Mouse (Mus musculus): Measurements from ENCODE around the gene Rilp. TPM values are rescaled to one million over a fixed set of nuclear protein-coding genes. Genes with fewer than 3 reads are reported as not detected.

Gene Rilp
- polyA plus RNA-seq, 1 experiment from 2014 or later, result 1.0 TPM

DNA sequence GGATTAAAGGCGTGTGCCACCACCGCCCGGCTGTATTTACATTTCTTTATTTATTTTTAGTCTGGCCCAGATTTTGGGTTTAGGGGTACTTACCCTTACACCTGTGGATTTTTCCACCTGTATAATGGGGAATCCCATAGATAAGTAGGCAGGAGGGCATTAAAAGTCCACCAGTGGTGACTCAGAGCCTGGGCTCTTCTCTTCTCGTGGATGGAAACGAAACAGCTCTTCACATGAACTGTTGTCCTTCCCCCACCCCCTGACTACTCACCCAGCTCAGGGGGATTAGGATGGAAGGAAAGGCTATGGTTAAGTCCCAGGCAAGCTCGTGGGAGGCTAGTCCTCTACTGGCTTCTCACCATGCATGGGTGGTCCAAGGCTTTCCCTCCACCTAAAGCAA, 45.5 kb upstream of the Rilp start:
- DNase-seq, result no peak
- 83% methylated on average over 6 of the region's 6 CpGs for WGBS
- peaks cover 24% of the 10 kb centered on the region for H3K4me1 ChIP-seq (ENCODE audit: control insufficient read depth, insufficient read depth, low read length)
- no peak overlapping the region for H3K27ac ChIP-seq (replicated peaks; ENCODE audit: low read depth, low read length)
- ATAC-seq (ENCODE audit: low FRiP score, low TSS enrichment), result no peak
- no peak overlapping the region for H3K9ac ChIP-seq (replicated peaks; ENCODE audit: low read length)
- no peak overlapping the region for H3K4me3 ChIP-seq (replicated peaks; ENCODE audit: low read depth, low read length)
- H3K27me3 ChIP-seq (ENCODE audit: control insufficient read depth, insufficient read depth, low read length), result no peaks in the 10 kb centered on the region
- no peak overlapping the region for H3K4me2 ChIP-seq (ENCODE audit: low read length)
- peaks cover 13% of the 10 kb centered on the region for H3K36me3 ChIP-seq (ENCODE audit: control insufficient read depth, insufficient read depth, low read length)
- H3K9me3 ChIP-seq (ENCODE audit: control insufficient read depth, low read length), result no peaks in the 10 kb centered on the region

GRCm38 (mm10) chr11:75465051-75465450, 44.8 kb upstream of the Rilp start:
- Histone ChIP-seq H3K9ac (replicated peaks; ENCODE audit: low read length) (no peak overlapping the region), H3K27ac (replicated peaks; ENCODE audit: low read depth, low read length) (no peak overlapping the region), H3K27me3 (ENCODE audit: control insufficient read depth, insufficient read depth, low read length) (no peaks in the 10 kb centered on the region), H3K4me2 (ENCODE audit: low read length) (no peak overlapping the region), H3K4me3 (replicated peaks; ENCODE audit: low read depth, low read length) (no peak overlapping the region), H3K36me3 (ENCODE audit: control insufficient read depth, insufficient read depth, low read length) (peaks cover 13% of the 10 kb centered on the region), H3K4me1 (ENCODE audit: control insufficient read depth, insufficient read depth, low read length) (peaks cover 20% of the 10 kb centered on the region), H3K9me3 (ENCODE audit: control insufficient read depth, low read length) (no peaks in the 10 kb centered on the region)
- 83% methylated on average over 6 of the region's 6 CpGs for WGBS
- no peak for DNase-seq
- no peak for ATAC-seq (ENCODE audit: low FRiP score, low TSS enrichment)

DNA sequence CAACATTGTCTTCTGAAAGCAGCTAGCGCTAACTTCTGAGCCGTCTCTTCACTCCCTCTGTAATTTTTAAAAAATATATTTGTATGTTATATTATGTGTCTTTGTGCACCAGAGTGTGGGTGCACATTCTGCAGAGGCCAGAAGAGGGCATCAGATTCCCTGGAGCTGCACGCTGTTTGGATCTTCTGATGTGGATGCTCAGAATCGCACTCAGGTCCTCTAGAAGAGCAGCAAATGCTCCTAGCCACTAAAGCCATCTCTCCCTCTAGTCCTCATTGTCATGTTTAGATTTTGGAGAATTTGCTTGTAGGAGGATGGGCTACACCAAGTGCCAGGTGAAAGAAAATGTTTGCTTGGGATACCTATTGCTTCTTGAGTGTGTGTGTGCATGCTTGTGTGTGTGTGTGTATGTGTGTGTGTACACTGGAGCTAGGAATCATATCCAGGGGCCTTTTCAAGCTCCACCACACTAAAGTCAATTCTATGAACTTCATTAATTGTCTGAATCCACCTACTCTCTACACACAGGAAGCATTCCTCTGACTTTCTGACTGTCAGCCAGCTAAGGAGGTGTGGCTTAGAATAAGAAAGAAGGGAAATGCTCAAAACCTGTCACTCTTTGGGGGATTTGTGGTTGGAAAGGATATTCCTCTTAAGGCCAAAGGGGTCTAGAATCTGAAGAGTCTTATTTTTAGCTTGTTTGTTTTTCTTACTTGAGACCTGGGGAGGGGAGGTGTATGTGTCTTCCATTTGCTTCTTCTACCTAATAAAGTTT, 43.0 kb upstream of the Rilp start:
- no peaks in the 10 kb centered on the region for H3K9me3 ChIP-seq (ENCODE audit: control insufficient read depth, low read length)
- no peak overlapping the region for H3K27ac ChIP-seq (replicated peaks; ENCODE audit: low read depth, low read length)
- no peak overlapping the region for H3K9ac ChIP-seq (replicated peaks; ENCODE audit: low read length)
- peaks cover 16% of the 10 kb centered on the region for H3K4me1 ChIP-seq (ENCODE audit: control insufficient read depth, insufficient read depth, low read length)
- ATAC-seq (ENCODE audit: low FRiP score, low TSS enrichment) (no peak), DNase-seq (no peak)
- WGBS, result 98% methylated on average over 4 of the region's 4 CpGs
- no peaks in the 10 kb centered on the region for H3K27me3 ChIP-seq (ENCODE audit: control insufficient read depth, insufficient read depth, low read length)
- H3K4me3 ChIP-seq (replicated peaks; ENCODE audit: low read depth, low read length), result no peak overlapping the region
- no peak overlapping the region for H3K4me2 ChIP-seq (ENCODE audit: low read length)
- H3K36me3 ChIP-seq (ENCODE audit: control insufficient read depth, insufficient read depth, low read length), result peaks cover 13% of the 10 kb centered on the region

DNA sequence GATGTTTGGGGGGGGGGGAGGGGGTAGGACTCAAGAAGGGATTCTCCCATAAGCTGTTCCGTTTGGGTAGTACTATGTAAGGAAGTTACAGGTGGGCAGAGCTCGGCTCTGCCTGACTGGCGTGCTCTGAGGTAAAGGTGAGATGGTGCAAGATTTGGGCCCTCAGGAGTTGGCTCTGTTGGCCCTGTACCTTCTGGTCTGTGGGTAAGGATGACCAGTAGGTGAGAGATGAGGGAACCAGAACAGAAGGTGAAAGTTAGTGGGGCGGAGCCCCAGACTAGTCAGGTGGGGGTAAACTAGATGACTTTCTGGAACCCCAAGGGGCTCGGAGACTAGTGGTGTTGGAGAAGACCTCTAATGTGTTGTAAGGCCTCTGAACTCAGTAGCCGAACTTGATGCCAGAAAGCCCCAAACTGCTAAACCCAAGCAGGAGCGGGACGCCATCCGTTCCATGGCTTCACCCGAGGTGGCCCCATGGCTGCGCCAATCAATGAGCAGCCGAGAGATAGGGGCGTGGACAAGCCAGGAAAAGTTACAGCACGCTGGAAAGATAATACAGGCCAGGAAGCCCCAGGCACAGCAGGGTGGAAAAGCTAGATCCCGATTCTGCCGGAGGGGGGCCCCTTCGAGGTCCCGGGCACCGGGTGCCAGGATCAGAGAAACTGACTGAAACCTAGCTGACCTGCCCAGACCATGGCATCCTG, 42.2 kb upstream of the Rilp start:
- WGBS, result 17% methylated on average over 19 of the region's 19 CpGs
- ATAC-seq (ENCODE audit: low FRiP score, low TSS enrichment) (no peak), DNase-seq (peak; percentile 20)
- Histone ChIP-seq H3K27ac (replicated peaks; ENCODE audit: low read depth, low read length) (no peak overlapping the region), H3K36me3 (ENCODE audit: control insufficient read depth, insufficient read depth, low read length) (peaks cover 13% of the 10 kb centered on the region), H3K4me3 (replicated peaks; ENCODE audit: low read depth, low read length) (peak overlapping the region; percentile 21), H3K27me3 (ENCODE audit: control insufficient read depth, insufficient read depth, low read length) (no peaks in the 10 kb centered on the region), H3K9me3 (ENCODE audit: control insufficient read depth, low read length) (no peaks in the 10 kb centered on the region), H3K4me2 (ENCODE audit: low read length) (peak overlapping the region; percentile 48), H3K9ac (replicated peaks; ENCODE audit: low read length) (no peak overlapping the region), H3K4me1 (ENCODE audit: control insufficient read depth, insufficient read depth, low read length) (peaks cover 9% of the 10 kb centered on the region; the same call in 1 of the 2 replicates)

DNA sequence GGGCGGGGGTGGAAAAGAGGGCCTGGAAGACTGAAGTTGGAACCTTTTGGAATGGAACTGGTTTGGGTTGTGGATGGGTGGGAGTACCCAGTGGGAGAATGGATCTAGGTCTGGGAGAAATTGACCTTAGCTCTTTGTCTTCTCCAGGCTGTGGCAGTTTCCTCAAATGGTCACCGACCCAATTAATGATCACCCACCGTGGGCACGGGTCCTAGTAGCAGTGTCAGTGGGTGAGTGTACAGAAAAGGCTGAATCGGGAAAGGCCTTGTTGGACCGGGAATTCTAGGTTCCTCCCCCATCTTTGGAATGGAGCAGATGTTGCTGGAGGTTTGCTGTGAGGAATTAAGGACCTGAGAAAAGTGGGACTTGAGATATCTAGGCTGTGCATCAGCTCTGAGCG, 41.5 kb upstream of the Rilp start:
- Histone ChIP-seq H3K4me2 (ENCODE audit: low read length) (peak overlapping the region; percentile 48), H3K36me3 (ENCODE audit: control insufficient read depth, insufficient read depth, low read length) (peaks cover 13% of the 10 kb centered on the region), H3K4me1 (ENCODE audit: control insufficient read depth, insufficient read depth, low read length) (0 out of 2 replicates have a peak, but pooled peaks cover 3% of the 10 kb centered on the region), H3K4me3 (replicated peaks; ENCODE audit: low read depth, low read length) (no peak overlapping the region; the same call in 1 of the 2 replicates), H3K9ac (replicated peaks; ENCODE audit: low read length) (no peak overlapping the region), H3K27ac (replicated peaks; ENCODE audit: low read depth, low read length) (no peak overlapping the region), H3K9me3 (ENCODE audit: control insufficient read depth, low read length) (no peaks in the 10 kb centered on the region), H3K27me3 (ENCODE audit: control insufficient read depth, insufficient read depth, low read length) (no peaks in the 10 kb centered on the region)
- DNase-seq (no peak), ATAC-seq (ENCODE audit: low FRiP score, low TSS enrichment) (no peak)
- 65% methylated on average over 7 of the region's 7 CpGs for WGBS

DNA sequence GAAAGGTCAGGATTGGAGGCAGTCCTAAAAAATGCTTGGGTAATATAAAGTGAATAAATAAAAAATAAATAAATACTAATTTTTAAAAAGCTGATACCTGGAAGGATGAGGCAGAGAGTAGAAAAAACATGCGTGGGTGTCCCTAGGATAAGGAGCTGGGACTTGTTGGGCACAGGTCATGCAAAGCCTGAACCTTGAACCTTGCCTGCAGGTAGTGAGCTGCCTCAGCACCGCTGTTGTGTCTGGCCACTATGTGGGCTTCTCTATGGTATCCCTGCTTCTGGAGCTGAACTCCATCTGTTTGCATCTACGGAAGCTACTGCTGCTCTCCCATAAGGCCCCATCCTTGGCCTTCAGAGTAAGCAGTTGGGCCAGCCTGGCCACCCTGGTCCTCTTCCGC, 40.6 kb upstream of the Rilp start:
- H3K27me3 ChIP-seq (ENCODE audit: control insufficient read depth, insufficient read depth, low read length), result no peaks in the 10 kb centered on the region
- ATAC-seq (ENCODE audit: low FRiP score, low TSS enrichment), result no peak
- no peaks in the 10 kb centered on the region for H3K9me3 ChIP-seq (ENCODE audit: control insufficient read depth, low read length)
- H3K27ac ChIP-seq (replicated peaks; ENCODE audit: low read depth, low read length), result no peak overlapping the region
- 0 out of 2 replicates have a peak, but pooled peaks cover 3% of the 10 kb centered on the region for H3K4me1 ChIP-seq (ENCODE audit: control insufficient read depth, insufficient read depth, low read length)
- DNase-seq, result no peak
- 93% methylated on average over 4 of the region's 4 CpGs for WGBS
- H3K9ac ChIP-seq (replicated peaks; ENCODE audit: low read length), result no peak overlapping the region
- no peak overlapping the region for H3K4me3 ChIP-seq (replicated peaks; ENCODE audit: low read depth, low read length)
- no peak overlapping the region for H3K4me2 ChIP-seq (ENCODE audit: low read length)
- H3K36me3 ChIP-seq (ENCODE audit: control insufficient read depth, insufficient read depth, low read length), result peaks cover 13% of the 10 kb centered on the region

- H3K4me1 ChIP-seq (ENCODE audit: control insufficient read depth, insufficient read depth, low read length), result 0 out of 2 replicates have a peak, but pooled peaks cover 3% of the 10 kb centered on the region
- DNase-seq, result no peak
- WGBS, result 85% methylated on average over 3 of the region's 3 CpGs
These were observed 39.2 kb upstream of the Rilp start for GRCm38 (mm10) chr11:75470675-75471074.

DNA sequence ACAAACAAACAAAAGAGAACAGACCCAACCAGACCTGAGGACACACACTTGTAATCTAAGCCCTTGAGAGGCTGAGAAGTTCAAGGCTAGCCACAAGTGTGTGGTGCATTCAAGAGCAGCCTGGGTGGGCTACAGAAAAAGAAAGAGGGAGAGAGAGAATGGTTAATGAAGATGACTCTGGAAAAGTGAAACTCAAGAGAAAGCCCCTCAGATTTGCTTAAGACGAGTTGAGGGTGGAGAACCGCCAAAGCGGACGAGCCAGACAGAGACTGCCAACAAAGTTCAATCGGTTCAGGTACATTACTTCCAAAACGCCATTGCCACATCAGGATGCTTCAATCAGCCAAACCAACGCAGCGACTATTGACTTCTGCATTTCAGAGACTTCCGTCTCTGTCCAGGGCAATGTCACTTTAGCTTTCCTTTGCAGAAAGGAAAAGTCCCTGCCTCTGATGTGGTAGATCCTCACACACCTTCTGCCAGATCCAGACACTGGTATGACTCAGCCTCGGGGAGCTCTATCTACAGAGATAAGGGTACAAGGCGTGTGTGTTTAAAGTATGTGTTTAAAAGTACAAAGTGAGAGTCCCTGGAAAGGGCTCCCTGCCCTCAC, 37.3 kb upstream of the Rilp start:
- ATAC-seq (ENCODE audit: low FRiP score, low TSS enrichment) (no peak), DNase-seq (no peak)
- no peaks in the 10 kb centered on the region for H3K9me3 ChIP-seq (ENCODE audit: control insufficient read depth, low read length)
- no peaks in the 10 kb centered on the region for H3K27me3 ChIP-seq (ENCODE audit: control insufficient read depth, insufficient read depth, low read length)
- no peaks in the 10 kb centered on the region for H3K36me3 ChIP-seq (ENCODE audit: control insufficient read depth, insufficient read depth, low read length)
- no peak overlapping the region for H3K9ac ChIP-seq (replicated peaks; ENCODE audit: low read length)
- no peak overlapping the region for H3K27ac ChIP-seq (replicated peaks; ENCODE audit: low read depth, low read length)
- WGBS, result 89% methylated on average over 11 of the region's 11 CpGs
- H3K4me2 ChIP-seq (ENCODE audit: low read length), result no peak overlapping the region
- 0 out of 2 replicates have a peak, but pooled peaks cover 3% of the 10 kb centered on the region for H3K4me1 ChIP-seq (ENCODE audit: control insufficient read depth, insufficient read depth, low read length)
- no peak overlapping the region for H3K4me3 ChIP-seq (replicated peaks; ENCODE audit: low read depth, low read length)

More at GRCm38 (mm10) chr11:75470675-75471074, 39.2 kb upstream of the Rilp start:
- H3K4me3 ChIP-seq (replicated peaks; ENCODE audit: low read depth, low read length), result no peak overlapping the region
- no peaks in the 10 kb centered on the region for H3K9me3 ChIP-seq (ENCODE audit: control insufficient read depth, low read length)
- H3K27me3 ChIP-seq (ENCODE audit: control insufficient read depth, insufficient read depth, low read length), result no peaks in the 10 kb centered on the region
- no peak overlapping the region for H3K4me2 ChIP-seq (ENCODE audit: low read length)
- H3K27ac ChIP-seq (replicated peaks; ENCODE audit: low read depth, low read length), result no peak overlapping the region
- ATAC-seq (ENCODE audit: low FRiP score, low TSS enrichment), result no peak
- peaks cover 4% of the 10 kb centered on the region for H3K36me3 ChIP-seq (ENCODE audit: control insufficient read depth, insufficient read depth, low read length)
- H3K9ac ChIP-seq (replicated peaks; ENCODE audit: low read length), result no peak overlapping the region

Data from midbrain, embryonic 14.5 days (tissue).